Mouse (Mus musculus) hindbrain, embryonic 14.5 days (tissue): ENCODE data around the gene Gpr137. TPM values are rescaled to one million over a fixed set of nuclear protein-coding genes. Genes with fewer than 3 reads are reported as not detected.

ENCODE experiments used
- ATAC-seq: fragments of 200-750 bp; cut with Nextera tagmentation; 2 replicates; pipeline ENCODE4 v1.8.0; 2017; ENCODE audit warnings: moderate number of reproducible peaks, mild to moderate bottlenecking, moderate TSS enrichment, moderate library complexity; ENCODE audit not compliant: low FRiP score
- DNase-seq: peaks from one replicate; pipeline ENCODE4 v3.0.0-alpha.2; 2015; ENCODE audit warnings: low spot score
- H3K27ac ChIP-seq: fragments of 300-500 bp; sonication (generic); 2 replicates; pipeline ENCODE4 v1.5.1; 2014; ENCODE audit warnings: mild to moderate bottlenecking, moderate library complexity
- H3K27me3 ChIP-seq: fragments of 300-500 bp; sonication (generic); 2 replicates; pipeline ENCODE4 v1.6.1; 2014; ENCODE audit warnings: mild to moderate bottlenecking, low read length, mixed read lengths; ENCODE audit not compliant: control insufficient read depth, insufficient read depth
- H3K36me3 ChIP-seq: fragments of 300-500 bp; sonication (generic); replicated peaks from 2 replicates; pipeline ENCODE4 v1.6.1; 2014; ENCODE audit not compliant: control insufficient read depth, insufficient read depth
- H3K4me1 ChIP-seq: fragments of 300-500 bp; sonication (generic); replicated peaks from 2 replicates; pipeline ENCODE4 v1.6.1; 2014; ENCODE audit warnings: antibody characterized with exemption, low read length, mixed read lengths; ENCODE audit not compliant: control insufficient read depth, insufficient read depth
- H3K4me2 ChIP-seq: fragments of 300-500 bp; sonication (generic); replicated peaks from 2 replicates; pipeline ENCODE4 v1.6.1; 2014; ENCODE audit warnings: mild to moderate bottlenecking, moderate library complexity
- H3K4me3 ChIP-seq: fragments of 300-500 bp; sonication (generic); replicated peaks from 2 replicates; pipeline ENCODE4 v1.5.1; 2014; ENCODE audit warnings: mild to moderate bottlenecking, low read length
- H3K9ac ChIP-seq: fragments of 300-500 bp; sonication (generic); 2 replicates; pipeline ENCODE4 v1.6.1; 2014
- H3K9me3 ChIP-seq: fragments of 300-500 bp; sonication (generic); 2 replicates; pipeline ENCODE4 v1.6.1; 2016; ENCODE audit warnings: low read length; ENCODE audit not compliant: control insufficient read depth
- WGBS: fragments of 180-500 bp; shearing (Covaris S2); extraction: QIAGEN DNeasy Blood & Tissue Kit; methylation state at CpG from one replicate; pipeline ENCODE4 v1.1.7; 2014; 5-methylcytosine and 5-hydroxymethylcytosine counted together
- polyA plus RNA-seq: library from polyadenylated mRNA; unstranded; fragments of >200 nt; fragmentation: Nextera tagmentation; extraction: Ambion mirVana; gene quantifications from 2 replicates; pipeline ENCODE4 v1.2.1, GENCODE M21; 2014

Gpr137 gene
- polyA plus RNA-seq, 1 experiment from 2014 or later = 60.2 TPM

GRCm38 (mm10) chr19:6936299-6936698, 6.0 kb downstream of the Gpr137 start:
- Histone ChIP-seq H3K27me3 (peaks cover 51% of the 10 kb centered on the region), H3K27ac (no peak overlapping the region), H3K36me3 (0 out of 2 replicates have a peak, but pooled peaks cover 7% of the 10 kb centered on the region), H3K4me2 (no peak overlapping the region), H3K9me3 (no peaks in the 10 kb centered on the region), H3K4me1 (peaks cover 38% of the 10 kb centered on the region), H3K9ac (no peak overlapping the region), H3K4me3 (no peak overlapping the region)
- DNase-seq = no peak
- ATAC-seq = no peak
- 26% methylated on average over 3 of the region's 3 CpGs for WGBS

- H3K27me3 ChIP-seq = peaks cover 66% of the 10 kb centered on the region
- ATAC-seq (no peak), DNase-seq (no peak)
- 12% methylated on average over 23 of the region's 23 CpGs for WGBS
- H3K4me1 ChIP-seq = peaks cover 22% of the 10 kb centered on the region
- H3K4me2 ChIP-seq = peak within 1 kb of the TSS; percentile 78
- H3K4me3 ChIP-seq = peak within 1 kb of the TSS; percentile 41
- 0 out of 2 replicates have a peak, but pooled peaks cover 7% of the 10 kb centered on the region for H3K36me3 ChIP-seq
- H3K27ac ChIP-seq = no peak within 1 kb of the TSS
- peak within 1 kb of the TSS; percentile 62 for H3K9ac ChIP-seq
- H3K9me3 ChIP-seq = no peaks in the 10 kb centered on the region
Observed at GRCm38 (mm10) chr19:6934195-6934977, 7.9 kb downstream of the Gpr137 start, which contains the start of gene Kcnk4. Gene Kcnk4 (minus strand): TSS chr19:6934515.

- H3K4me1 ChIP-seq = 0 out of 2 replicates have a peak, but pooled peaks cover 15% of the 10 kb centered on the region
- WGBS = 3% methylated on average over 58 of the region's 58 CpGs
- peak overlapping the region; percentile 78 for H3K4me2 ChIP-seq
- H3K4me3 ChIP-seq = peak overlapping the region; percentile 41
- no peaks in the 10 kb centered on the region for H3K9me3 ChIP-seq
- H3K9ac ChIP-seq = peak overlapping the region; percentile 62
- no peak for DNase-seq
- H3K36me3 ChIP-seq = 0 out of 2 replicates have a peak, but pooled peaks cover 3% of the 10 kb centered on the region
- H3K27me3 ChIP-seq = peaks cover 74% of the 10 kb centered on the region
- peak; percentile 51 for ATAC-seq
- H3K27ac ChIP-seq = no peak overlapping the region
Observed at GRCm38 (mm10) chr19:6933436-6934194, 8.7 kb downstream of the Gpr137 start.

GRCm38 (mm10) chr19:6933102-6933435, 9.2 kb downstream of the Gpr137 start:
- H3K9ac ChIP-seq = peak overlapping the region; percentile 62
- ATAC-seq = no peak
- no peaks in the 10 kb centered on the region for H3K9me3 ChIP-seq
- 19% methylated on average over 4 of the region's 4 CpGs for WGBS
- H3K4me3 ChIP-seq = peak overlapping the region; percentile 41
- no peaks in the 10 kb centered on the region for H3K36me3 ChIP-seq
- H3K4me2 ChIP-seq = peak overlapping the region; percentile 78
- DNase-seq = no peak
- H3K27me3 ChIP-seq = peaks cover 79% of the 10 kb centered on the region
- no peak overlapping the region for H3K27ac ChIP-seq
- H3K4me1 ChIP-seq = 0 out of 2 replicates have a peak, but pooled peaks cover 15% of the 10 kb centered on the region

GRCm38 (mm10) chr19:6932018-6932417, 10.3 kb downstream of the Gpr137 start:
- H3K9ac ChIP-seq = no peak overlapping the region
- DNase-seq (no peak), ATAC-seq (no peak)
- 39% methylated on average over 1 of the region's 1 CpGs for WGBS
- H3K36me3 ChIP-seq = no peaks in the 10 kb centered on the region
- H3K4me1 ChIP-seq = peaks cover 15% of the 10 kb centered on the region; the same call in 1 of the 2 replicates
- peaks cover 90% of the 10 kb centered on the region for H3K27me3 ChIP-seq
- H3K4me2 ChIP-seq = no peak overlapping the region
- H3K9me3 ChIP-seq = no peaks in the 10 kb centered on the region
- H3K4me3 ChIP-seq = no peak overlapping the region
- H3K27ac ChIP-seq = no peak overlapping the region

GRCm38 (mm10) chr19:6931002-6931401, 11.3 kb downstream of the Gpr137 start:
- H3K27ac ChIP-seq = no peak overlapping the region
- no peak for ATAC-seq
- peaks cover 15% of the 10 kb centered on the region; the same call in 1 of the 2 replicates for H3K4me1 ChIP-seq
- 0% methylated on average over 2 of the region's 2 CpGs for WGBS
- H3K4me2 ChIP-seq = no peak overlapping the region
- no peak for DNase-seq
- no peaks in the 10 kb centered on the region for H3K9me3 ChIP-seq
- H3K9ac ChIP-seq = no peak overlapping the region
- H3K27me3 ChIP-seq = peaks cover 95% of the 10 kb centered on the region
- H3K4me3 ChIP-seq = no peak overlapping the region
- H3K36me3 ChIP-seq = no peaks in the 10 kb centered on the region

- no peaks in the 10 kb centered on the region for H3K9me3 ChIP-seq
- DNase-seq (no peak), ATAC-seq (no peak)
- H3K9ac ChIP-seq = no peak overlapping the region
- 23% methylated on average over 8 of the region's 9 CpGs for WGBS
- H3K4me2 ChIP-seq = no peak overlapping the region
- H3K4me3 ChIP-seq = no peak overlapping the region
- no peak overlapping the region for H3K27ac ChIP-seq
- H3K4me1 ChIP-seq = peaks cover 3% of the 10 kb centered on the region; the same call in 1 of the 2 replicates
- H3K27me3 ChIP-seq = peaks cover 95% of the 10 kb centered on the region
- no peaks in the 10 kb centered on the region for H3K36me3 ChIP-seq
Observed at GRCm38 (mm10) chr19:6928080-6928479, 14.2 kb downstream of the Gpr137 start.

- Histone ChIP-seq H3K4me1 (peaks cover 10% of the 10 kb centered on the region), H3K27me3 (peaks cover 90% of the 10 kb centered on the region), H3K9me3 (no peaks in the 10 kb centered on the region), H3K9ac (no peak overlapping the region), H3K27ac (no peak overlapping the region), H3K36me3 (no peaks in the 10 kb centered on the region), H3K4me3 (peak overlapping the region; percentile 12; the same call in 1 of the 2 replicates), H3K4me2 (peak overlapping the region; percentile 25; the same call in 1 of the 2 replicates)
- DNase-seq (no peak), ATAC-seq (no peak)
- 10% methylated on average over 26 of the region's 26 CpGs for WGBS
Observed at GRCm38 (mm10) chr19:6926559-6927255, 15.6 kb downstream of the Gpr137 start.
